Mouse (Mus musculus): Measurements from ENCODE around the gene Ndufs7.
"Not testable (repeated sequence)": the region's sequence is repeated elsewhere in the genome, so short reads cannot be mapped to it uniquely, and the experiment has no call there.

Ndufs7 gene

DNA sequence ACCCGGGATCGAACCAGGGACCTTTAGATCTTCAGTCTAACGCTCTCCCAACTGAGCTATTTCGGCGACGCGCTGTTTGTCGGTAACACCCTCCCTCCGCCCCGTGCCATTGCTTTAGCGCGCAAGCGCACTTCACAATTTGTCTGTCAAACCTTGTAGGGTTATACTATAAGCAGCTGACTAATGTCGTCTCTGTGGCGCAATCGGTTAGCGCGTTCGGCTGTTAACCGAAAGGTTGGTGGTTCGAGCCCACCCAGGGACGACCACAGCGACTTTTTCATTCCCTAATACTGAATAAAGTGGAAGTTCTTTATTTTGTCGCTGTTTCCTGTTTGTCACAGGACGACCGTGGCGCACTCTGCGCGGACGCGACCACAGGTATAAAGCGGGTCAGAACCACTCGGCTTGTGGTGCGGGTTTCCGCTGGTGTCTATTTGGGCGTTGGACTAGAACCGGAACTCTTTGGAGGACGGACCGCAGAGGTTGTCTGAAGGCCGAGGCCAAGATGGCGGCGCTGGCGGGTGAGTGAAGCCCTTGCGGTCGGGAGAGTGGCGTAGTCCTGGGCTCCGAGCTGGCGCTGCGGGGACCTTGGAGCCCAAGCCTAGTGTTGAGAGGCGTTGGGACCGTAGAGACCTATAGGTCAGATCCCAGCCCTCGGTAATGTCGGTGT lies at the start of gene Ndufs7:
TSS of gene Ndufs7 (plus strand) at position 151 of the 670 bp plus-strand sequence.
- DNase-seq (ENCODE audit: low spot score in 2 of 2) = peak; percentile 94 to 95

DNA sequence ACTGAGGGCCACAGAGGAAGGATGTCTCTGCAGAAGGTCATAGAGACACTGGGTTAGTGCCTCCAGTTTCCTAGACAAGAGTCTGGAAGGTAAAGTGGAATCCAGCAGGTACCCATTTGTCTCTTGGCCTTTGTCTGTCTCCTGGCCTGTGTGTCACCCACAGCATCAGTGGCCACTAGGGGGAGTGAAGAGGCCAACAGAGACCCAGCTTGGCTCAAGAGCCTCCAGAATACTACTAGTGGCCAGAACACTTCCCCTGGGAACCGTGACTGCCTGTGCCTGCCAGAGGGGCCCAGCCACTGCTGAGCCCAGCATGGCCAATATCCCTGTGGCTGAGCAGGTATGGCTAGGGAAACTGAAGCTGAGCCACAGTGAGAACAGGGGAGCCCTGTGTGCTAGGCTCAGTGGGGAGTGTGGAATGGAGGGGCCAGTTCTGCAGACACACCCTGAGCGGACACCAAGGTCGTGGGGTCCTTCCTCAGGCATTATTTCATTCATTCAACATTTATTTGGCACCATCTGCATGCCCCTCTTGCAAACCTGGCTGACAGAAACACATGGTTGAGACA lies 49.4 kb upstream of the Ndufs7 start:
- DNase-seq (ENCODE audit: low spot score in 2 of 2) = peak; percentile 81

DNA sequence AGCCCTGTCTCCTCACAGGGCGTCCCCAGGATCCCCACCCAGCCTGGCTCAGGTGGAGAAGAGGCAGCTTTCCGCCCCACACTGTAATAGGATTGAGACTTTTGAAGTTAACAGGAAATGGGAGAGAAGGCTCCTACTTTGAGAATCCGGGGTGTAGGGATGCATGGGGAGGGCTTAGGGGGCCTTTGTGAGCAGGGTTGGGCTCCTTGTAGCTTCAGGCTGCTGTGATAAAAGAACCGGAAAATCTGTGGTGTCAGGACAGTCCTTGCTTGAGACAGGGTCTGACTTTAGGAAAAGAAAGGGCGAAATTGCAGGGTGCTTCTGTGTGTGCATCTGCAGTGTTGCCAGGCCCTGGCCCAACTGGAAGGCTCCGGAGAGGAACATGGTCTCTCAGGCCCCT lies 48.4 kb upstream of the Ndufs7 start:
- no peak for DNase-seq (ENCODE audit: low spot score in 2 of 2)

DNA sequence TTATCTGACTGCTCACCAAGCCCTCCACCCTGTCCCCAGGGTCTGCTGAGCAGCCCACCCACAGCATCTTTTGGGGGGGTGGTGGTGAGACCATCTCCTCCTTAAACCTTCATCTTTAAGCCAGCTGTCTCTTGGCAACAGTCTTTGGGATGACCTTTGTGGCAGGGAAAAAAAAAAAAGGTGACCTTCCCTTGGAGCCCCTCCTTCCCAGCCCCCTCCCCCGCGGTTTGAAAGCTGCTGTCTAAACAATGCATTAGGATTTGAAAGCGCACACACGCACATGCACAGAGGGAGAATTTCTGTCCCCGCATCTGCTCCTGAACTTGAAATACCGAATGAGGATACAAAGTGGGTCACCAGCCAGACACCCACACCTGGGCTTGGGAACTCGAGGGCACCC lies 44.9 kb upstream of the Ndufs7 start:
- no peak for DNase-seq (ENCODE audit: low spot score in 2 of 2)

DNA sequence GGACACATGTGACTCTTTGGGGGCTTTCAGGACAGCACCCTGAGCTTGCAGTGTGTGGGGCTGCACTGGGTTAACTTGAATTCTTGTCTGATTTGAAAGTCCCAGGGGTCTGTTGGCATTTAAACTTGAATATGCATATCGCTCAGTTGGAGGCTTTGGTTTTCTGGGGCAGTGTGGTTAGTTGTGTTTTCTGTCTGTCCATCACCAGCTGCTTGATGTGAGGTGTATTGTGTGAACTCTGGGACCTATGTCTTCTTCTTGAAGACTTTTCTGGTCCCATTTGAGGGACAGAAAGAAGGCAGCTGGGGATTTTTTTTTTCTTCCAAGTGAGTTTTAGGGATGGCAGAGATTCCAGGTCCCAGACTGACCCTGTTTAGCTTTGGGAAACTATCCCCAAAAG lies 41.7 kb upstream of the Ndufs7 start:
- DNase-seq (ENCODE audit: low spot score in 2 of 2) = no peak

DNA sequence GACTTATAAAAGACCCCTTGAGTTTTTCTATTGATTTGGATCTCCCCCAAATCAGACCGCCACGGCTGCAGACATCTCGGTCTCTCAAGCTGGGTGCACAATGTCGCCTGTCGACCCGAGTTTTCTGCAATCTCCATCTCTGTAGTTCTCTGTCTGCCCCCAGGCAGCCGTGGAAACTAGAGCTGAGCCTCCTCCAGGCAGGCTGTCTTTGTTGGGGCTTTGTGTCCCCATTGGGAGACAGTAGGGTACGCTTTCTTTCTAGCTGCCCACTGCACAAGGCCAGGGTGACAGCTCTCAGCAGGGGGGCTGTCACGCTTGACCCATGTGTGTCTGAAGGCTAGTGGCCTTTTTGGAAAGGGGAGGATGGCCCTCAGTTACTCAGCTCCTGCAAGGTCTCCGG lies 41.2 kb upstream of the Ndufs7 start:
- DNase-seq (ENCODE audit: low spot score in 2 of 2) = no peak

DNA sequence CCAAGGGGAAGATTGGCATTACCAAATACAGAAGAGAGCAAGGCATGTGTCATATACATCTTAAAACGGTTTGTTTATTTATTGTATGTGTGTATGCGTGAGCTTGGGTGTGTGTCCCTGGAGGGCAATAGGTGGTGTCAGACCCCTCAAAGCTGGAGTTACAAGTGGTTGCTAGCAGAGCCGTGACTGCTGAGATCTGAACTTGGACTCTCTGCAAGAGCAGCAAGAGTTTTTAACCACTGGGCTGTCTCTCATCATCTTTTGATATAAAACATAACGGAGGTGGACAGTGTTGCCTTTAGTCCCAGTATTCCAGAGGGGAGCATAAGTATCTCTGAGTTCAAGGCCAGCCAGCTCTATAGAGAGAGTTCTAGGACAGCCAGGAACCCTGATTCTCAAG lies 40.7 kb upstream of the Ndufs7 start:
- no peak for DNase-seq (ENCODE audit: low spot score in 2 of 2)

DNA sequence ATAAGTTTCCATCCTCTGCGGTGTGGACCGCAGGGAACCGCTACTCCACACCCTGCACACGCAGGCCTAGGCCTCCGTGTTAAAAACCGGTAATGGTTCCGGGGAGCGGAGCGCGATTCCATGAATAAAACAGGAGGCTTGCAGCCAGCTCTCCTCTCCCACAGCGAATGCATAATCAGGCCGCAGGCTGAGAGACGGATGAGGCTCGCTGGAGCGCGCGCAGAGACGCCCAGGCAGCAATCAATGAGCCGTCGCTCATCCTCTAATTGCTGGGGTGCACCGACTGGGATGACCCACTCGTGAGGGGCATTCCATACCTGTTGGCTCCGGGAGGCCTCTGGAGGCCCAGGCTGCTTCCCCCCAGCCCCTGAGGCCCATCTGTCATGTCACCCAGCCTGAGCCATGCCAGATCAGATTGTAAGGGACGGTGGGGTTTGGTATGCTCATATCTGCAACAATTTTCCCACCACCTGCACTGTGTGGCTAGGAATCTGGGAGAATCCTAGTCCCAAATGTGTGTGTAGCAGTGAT lies 40.0 kb upstream of the Ndufs7 start:
- peak; percentile 69 for DNase-seq (ENCODE audit: low spot score in 2 of 2)

DNA sequence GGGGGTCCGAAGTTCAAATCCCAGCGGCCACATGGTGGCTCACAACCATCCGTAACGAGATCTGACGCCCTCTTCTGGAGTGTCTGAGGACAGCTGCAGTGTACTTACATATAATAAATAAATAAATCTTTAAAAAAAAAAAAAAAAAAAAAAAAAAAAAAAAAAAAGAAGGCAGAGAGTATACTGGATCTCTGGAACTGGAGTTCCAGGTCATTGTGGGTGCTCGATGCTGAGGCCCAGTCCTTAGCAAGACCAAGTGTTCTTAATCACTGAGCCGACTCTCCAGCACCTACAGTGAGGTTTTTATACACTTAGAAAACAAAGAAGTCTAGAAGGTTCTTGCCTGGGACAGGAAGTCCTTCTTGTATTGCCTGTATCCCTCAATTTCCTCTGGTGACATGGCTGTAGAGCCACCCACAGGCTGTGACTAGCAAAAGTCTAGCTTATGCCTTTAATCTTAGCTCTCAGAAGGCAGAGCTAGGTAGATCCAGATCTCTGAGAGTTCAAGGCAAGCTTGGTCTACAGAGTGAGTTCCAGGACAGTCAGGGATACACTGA lies 37.3 kb upstream of the Ndufs7 start:
- not testable (repeated sequence) for DNase-seq (ENCODE audit: low spot score in 2 of 2)

DNA sequence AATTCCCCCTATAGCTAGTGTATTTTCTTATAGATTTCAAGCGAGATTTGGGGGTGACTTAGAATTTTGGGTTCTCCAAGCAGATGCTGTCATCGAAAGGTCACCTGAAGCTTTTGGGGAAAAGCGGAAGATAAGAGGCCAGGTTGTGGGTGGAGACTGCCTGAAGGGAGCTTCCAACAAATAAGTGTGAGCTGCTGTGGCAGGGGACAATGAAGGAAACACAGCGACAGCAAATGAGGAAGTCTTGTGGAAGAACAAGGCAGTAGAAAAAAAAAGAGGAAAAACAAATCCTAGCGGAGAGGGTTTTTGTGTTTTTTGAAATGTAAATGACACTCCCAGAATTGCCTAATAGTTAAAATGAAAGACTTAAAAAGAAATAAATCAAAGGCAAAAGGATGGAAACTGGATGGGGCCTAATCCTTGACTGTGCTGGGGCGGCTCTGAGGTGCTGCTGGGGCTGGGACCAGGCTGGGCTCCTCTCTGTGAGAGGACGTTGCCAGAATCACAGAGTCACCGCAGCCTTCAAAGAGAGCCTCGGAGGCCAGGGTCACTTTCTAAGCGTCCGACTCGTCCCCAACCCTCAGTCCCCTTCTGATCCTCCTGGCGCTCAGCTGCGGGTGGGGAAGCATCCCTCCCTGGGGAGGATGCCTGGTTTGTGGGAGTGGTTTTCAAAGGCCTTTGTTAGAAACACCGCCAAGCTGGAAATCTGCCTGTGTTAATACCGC lies 33.7 kb upstream of the Ndufs7 start:
- DNase-seq (ENCODE audit: low spot score in 2 of 2) = no peak

DNA sequence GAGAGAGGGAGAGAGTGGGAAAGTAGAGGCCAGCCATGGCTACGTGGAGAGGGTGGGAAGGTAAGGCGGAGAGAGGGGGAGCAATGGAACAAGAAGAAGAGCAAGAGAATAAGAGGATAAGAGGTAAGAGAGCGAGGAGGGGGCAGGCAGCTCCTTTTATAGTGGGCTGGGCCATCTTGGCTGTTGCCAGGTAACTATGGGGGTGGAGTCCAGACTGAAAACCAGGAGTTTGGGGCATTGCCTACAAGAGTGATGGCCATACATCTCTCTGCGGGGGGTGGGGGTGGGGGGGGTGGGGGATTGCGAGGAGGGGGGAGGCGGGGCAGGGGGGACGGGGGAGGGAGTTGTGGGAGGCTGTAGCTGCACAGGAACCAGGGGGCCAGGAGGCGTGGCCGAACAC lies 28.2 kb upstream of the Ndufs7 start:
- no peak for DNase-seq (ENCODE audit: low spot score in 2 of 2)

DNA sequence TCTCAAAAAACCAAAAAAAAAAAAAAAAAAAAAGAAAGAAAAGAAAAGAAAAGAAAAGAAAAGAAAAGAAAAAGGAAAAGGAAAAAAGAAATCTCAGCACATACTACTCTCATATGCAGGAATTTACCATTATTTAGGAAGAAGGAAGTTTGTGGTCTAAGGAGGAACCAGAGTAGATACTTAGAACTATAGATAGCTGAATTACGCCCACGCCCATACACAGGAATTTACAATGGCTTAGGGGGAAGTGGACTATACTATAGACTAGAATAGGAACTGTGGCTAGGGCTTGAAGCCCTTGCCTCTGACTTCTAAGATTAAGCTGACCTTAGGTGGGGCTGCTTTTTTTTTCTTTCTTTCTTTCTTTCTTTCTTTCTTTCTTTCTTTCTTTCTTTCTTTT lies 25.8 kb upstream of the Ndufs7 start:
- not testable (repeated sequence) for DNase-seq (ENCODE audit: low spot score in 2 of 2)

DNA sequence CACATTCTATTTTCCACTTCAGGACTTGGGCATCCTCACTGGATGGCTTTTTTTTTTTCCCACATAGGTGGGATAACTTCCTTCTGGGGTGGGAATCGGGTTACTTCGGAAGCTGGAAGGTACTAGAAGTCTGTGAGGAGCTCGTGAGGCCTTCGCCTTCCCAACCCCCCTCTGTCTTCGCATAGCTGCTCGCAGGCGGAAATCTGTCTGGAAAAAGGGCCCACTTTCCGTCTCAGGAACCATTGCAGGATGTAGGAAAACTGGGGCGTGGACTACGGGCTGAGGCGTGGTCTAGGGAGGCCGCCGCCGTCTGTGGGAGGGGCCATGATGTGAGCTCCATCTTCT lies 22.9 kb upstream of the Ndufs7 start:
- DNase-seq (ENCODE audit: low spot score in 2 of 2) = no peak

DNA sequence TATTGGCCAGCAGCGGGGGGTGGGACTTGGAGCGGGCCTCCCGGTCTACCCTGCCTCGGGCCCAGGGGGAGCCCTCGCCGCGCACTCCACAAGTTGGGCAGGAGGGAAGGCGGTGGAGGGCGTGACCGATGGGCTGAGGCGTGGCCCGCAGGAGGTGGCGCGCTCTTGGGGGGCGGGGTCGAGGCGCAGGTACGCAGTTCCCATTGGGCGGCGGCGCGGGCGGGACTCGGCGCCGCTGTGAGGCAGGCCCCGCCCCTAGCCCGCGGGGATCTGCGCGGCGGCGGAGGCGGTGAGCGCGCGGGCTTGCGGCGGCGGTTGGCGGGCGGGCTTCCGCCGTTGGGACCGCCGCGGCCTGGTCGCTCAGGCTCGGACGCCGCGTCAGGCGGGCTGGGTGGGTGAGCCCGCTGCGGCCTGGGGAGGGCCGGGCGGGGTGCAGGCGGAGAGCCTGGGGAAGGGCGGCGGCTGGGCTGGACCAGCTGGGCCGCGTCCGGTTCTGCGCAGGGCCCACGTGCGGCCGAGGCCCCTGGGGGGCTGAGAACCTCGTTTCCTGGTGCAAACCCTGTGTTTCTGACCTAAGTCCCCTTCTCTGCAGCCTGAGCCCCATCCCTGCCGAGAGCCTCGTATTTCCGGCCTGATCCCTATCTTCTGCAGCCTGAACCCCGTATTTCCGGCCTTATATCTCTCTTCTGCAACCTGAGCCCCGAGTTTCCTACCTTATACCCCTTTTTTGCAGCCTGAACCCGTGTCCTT lies 22.3 kb upstream of the Ndufs7 start, which contains the start of gene Mum1:
TSS of gene Mum1 (plus strand) at position 19 of the 750 bp plus-strand sequence.
- DNase-seq (ENCODE audit: low spot score in 2 of 2) = peak; percentile 99

DNA sequence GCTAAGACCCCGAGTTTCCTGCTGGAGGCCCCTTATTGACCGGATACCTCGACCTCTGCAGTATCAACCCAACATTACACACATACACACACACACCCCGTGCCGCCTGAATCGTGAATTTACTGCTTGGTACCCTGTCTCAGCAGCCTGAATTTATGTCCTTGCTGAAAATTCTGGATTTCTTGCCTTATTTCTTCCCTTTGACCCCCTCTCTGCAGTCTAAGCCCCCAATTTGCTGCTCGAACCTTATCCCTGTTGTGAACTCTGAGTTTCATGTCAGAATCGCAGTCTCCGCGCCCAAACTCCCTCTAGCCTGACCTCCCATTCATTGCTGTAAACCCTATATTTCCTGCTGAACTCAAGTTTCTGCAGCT lies 21.8 kb upstream of the Ndufs7 start:
- DNase-seq (ENCODE audit: low spot score in 2 of 2) = peak in 1 of 2 experiments; percentile 44

DNA sequence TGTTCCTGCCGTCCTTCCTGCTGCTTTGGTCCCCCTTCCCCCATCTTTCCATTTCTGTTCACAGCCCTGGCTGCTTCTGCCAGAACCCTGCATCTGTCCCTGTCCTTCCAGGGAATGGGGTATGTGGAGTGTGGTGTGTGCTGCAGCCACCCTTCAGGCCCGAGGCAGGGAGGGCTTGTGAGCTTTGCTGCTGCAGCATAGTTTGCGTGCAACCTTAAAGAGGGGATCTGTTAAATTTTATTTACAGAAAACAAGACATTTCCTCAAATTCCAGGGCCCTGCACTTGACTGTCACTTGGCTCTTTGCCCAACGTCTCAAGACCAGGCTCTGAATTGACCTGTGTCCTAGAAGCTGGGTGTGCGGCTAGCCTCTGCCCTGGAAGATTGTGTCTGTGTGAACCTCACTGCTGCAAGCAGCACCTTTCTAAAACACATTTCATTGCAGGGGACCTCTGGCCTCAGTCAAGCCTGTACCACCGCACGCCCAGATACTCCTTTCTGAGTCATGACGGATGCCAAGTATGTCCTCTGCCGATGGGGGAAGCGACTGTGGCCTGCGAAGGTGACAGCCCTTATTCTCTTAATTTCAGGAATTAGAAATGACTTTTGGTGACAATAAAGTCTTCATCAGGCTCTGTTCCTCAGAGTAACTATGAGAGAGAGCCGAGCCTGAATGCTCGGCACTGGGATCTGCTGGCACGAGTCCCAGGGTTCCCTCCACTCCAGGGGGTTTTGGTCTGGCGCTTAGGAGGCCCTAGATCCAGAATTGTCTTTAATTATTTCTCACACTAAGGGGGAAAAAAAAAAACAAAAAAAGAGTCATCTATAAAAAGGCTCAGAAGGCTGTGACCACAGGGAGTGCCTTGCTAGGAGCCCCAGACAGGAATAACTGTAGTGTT lies 20.8 kb upstream of the Ndufs7 start:
- peak; percentile 56 for DNase-seq (ENCODE audit: low spot score in 2 of 2)

DNA sequence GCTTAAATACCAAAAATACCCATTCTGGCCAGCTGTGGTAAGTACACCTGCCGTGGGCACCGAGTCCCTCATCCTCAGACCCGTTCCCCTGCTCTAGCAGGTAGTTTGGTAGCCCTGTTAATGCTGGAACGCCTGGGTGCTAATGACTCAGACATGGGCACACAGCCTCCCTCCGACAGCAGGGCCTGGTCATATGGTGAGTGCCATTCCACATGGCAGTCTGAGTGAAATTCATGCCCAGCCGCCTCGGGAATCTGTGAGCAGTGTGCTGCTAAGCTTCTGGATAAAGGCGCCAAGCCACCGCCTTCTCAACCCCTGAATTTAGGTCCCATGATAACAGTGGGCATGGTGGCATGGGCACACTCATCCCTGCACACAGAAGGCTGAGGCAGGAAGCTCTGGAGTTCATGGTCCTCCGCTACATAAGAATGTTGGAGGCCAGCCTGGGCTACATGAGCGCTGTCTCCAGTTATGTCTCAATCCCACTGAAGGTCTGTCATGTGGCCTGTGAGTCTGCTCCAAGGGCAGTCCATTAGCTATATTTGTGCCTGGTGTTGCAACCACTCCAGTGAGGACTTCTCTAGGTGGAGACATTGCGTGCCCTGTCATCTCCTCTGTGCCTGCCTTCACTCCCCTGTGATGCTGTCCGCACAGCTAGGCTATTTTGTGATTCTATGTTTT lies 12.6 kb upstream of the Ndufs7 start:
- no peak for DNase-seq (ENCODE audit: low spot score in 2 of 2)

DNA sequence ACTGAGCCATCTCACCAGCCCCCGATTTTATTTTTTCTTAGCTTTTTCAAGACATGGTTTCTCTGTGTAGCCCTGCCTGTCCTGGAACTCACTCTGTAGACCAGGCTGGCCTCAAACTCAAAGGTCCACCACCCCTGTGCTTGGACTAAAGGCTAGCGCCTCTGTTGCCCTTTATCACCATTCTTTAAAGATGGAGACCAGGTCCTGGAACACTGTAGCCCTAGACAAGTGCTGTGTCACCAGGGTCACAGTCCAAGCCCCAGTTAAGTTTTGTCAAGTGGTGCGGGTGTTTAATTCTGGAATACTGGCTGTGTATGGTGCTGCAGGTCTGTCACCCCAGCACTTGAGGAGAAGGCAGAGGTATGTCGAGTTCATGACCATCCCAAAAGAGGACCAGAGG lies 11.9 kb upstream of the Ndufs7 start:
- no peak for DNase-seq (ENCODE audit: low spot score in 2 of 2)

DNA sequence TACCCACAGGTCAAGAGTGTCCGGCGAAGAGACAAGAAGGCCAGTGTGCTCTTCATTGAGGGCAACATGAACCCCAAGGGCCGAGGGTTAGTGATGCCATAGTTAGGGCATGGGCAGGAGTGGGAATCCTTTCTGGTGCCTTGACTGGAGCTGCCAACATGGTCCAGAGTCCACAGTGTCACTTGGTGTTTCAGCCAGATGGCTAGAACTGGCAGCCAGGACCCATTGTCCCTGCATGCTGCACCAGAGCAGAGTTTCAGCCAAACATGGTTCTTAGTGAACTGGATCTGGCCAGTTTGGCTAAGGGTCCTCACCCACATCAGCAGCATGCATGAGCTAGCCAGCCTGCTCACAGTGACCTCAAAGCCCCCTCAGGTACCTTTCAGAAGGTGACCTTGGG lies 10.6 kb upstream of the Ndufs7 start:
- DNase-seq (ENCODE audit: low spot score in 2 of 2) = no peak

DNA sequence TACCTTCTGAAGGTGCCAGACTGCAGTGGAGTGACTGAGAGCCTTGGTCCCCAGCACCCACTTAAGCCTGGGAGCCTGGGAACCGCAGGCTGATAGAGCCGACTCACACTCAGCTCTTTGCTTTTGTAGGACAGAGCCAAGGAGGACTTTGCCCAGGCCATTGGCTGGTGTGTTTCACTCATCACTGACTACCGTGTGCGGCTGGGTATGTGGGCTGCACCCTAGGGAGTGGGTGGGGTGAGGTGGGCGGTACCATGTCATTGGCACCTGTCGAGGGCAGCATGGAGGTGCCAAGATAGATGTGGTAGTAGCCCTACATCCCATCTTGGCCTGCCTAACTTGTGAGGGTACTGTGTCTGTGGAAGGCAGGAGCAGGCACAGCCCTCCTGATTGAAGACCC lies 9.1 kb upstream of the Ndufs7 start:
- no peak for DNase-seq (ENCODE audit: low spot score in 2 of 2)
